In genomic region chr4:148558297-148559000, GRCm38 (mm10) we compare ENCODE assay signal across 7 mouse cellular contexts. TPM values are rescaled to one million over a fixed set of nuclear protein-coding genes. Genes with fewer than 3 reads are reported as not detected.
A peak's percentile ranks its signal among the peaks of the same experiment; 100 is the strongest.
DNase-seq lines count a peak whose midpoint lies in the region; ATAC-seq and TF ChIP-seq lines count a peak whose summit lies in the region.

TSS of gene Exosc10 (plus strand) at chr4:148558429.

- TF ChIP-seq CTCF in kidney, adult 2 months (conservative IDR thresholded peaks at IDR 0.05; ENCODE audit: insufficient read depth, insufficient read length, low read depth, low read length) = no peak
- TF ChIP-seq CTCF in spleen, adult 2 months (IDR thresholded peaks at IDR 0.05; ENCODE audit: extremely low read depth, insufficient read depth, insufficient read length, insufficient replicate concordance) = no peak

- peaks cover 62% of the 10 kb centered on the region for H3K36me3 ChIP-seq in embryonic facial prominence, embryonic 12.5 days
- peaks cover 2% of the 10 kb centered on the region; the same call in 1 of the 2 replicates for H3K36me3 ChIP-seq in kidney, adult 2 months (ENCODE audit: control insufficient read depth, insufficient read depth, low read length)
- H3K36me3 ChIP-seq in limb, embryonic 12.5 days = peaks cover 72% of the 10 kb centered on the region
- H3K36me3 ChIP-seq in midbrain, embryonic 15.5 days (replicated peaks) = peaks cover 59% of the 10 kb centered on the region
- peaks cover 25% of the 10 kb centered on the region for H3K36me3 ChIP-seq in spleen, adult 2 months (ENCODE audit: control insufficient read depth, insufficient read depth, low read length)

- peak within 1 kb of the TSS; percentile 64 for H3K4me2 ChIP-seq in embryonic facial prominence, embryonic 12.5 days (replicated peaks)
- peak within 1 kb of the TSS; percentile 68 for H3K4me2 ChIP-seq in limb, embryonic 12.5 days
- peak within 1 kb of the TSS; percentile 63 for H3K4me2 ChIP-seq in midbrain, embryonic 15.5 days

- whole genome bisulfite sequencing in embryonic facial prominence, embryonic 12.5 days = under 1% methylated on average over 63 of the region's 63 CpGs
- WGBS in kidney, adult 2 months = under 1% methylated on average over 63 of the region's 63 CpGs
- under 1% methylated on average over 63 of the region's 63 CpGs for WGBS in limb, embryonic 12.5 days
- WGBS in midbrain, embryonic 15.5 days = under 1% methylated on average over 58 of the region's 63 CpGs
- under 1% methylated on average over 63 of the region's 63 CpGs for WGBS in spleen, adult 2 months

- H3K4me1 ChIP-seq in embryonic facial prominence, embryonic 12.5 days = 0 out of 2 replicates have a peak, but pooled peaks cover 3% of the 10 kb centered on the region
- peaks cover 2% of the 10 kb centered on the region; the same call in 1 of the 2 replicates for H3K4me1 ChIP-seq in kidney, adult 2 months (ENCODE audit: control insufficient read depth, insufficient read depth, low read length)
- 0 out of 2 replicates have a peak, but pooled peaks cover 5% of the 10 kb centered on the region for H3K4me1 ChIP-seq in limb, embryonic 12.5 days (replicated peaks)
- H3K4me1 ChIP-seq in midbrain, embryonic 15.5 days = peaks cover 12% of the 10 kb centered on the region
- no peaks in the 10 kb centered on the region; the same call in 1 of the 2 replicates for H3K4me1 ChIP-seq in spleen, adult 2 months (ENCODE audit: control insufficient read depth, insufficient read depth, insufficient read length)

- H3K4me3 ChIP-seq in embryonic facial prominence, embryonic 12.5 days = peak within 1 kb of the TSS; percentile 80
- H3K4me3 ChIP-seq in kidney, adult 2 months (ENCODE audit: insufficient read depth, low read depth, low read length) = peak within 1 kb of the TSS; percentile 89
- H3K4me3 ChIP-seq in limb, embryonic 12.5 days (replicated peaks) = peak within 1 kb of the TSS; percentile 82
- peak within 1 kb of the TSS; percentile 97 for H3K4me3 ChIP-seq in midbrain, embryonic 15.5 days
- H3K4me3 ChIP-seq in spleen, adult 2 months (ENCODE audit: extremely low read depth, insufficient read depth, insufficient read length) = peak within 1 kb of the TSS; percentile 72

- H3K9ac ChIP-seq in embryonic facial prominence, embryonic 12.5 days = peak within 1 kb of the TSS; percentile 87
- peak within 1 kb of the TSS; percentile 95 for H3K9ac ChIP-seq in limb, embryonic 12.5 days (replicated peaks)
- peak within 1 kb of the TSS; percentile 98 for H3K9ac ChIP-seq in midbrain, embryonic 15.5 days

- ATAC-seq in embryonic facial prominence, embryonic 12.5 days (ENCODE audit: insufficient number of reproducible peaks, insufficient read depth, low FRiP score, low TSS enrichment) = peak; percentile 86
- ATAC-seq in limb, embryonic 12.5 days (ENCODE audit: insufficient number of reproducible peaks, insufficient read depth, low FRiP score, low TSS enrichment, low read depth) = peak; percentile 90
- peak; percentile 95 for ATAC-seq in midbrain, embryonic 15.5 days (replicated peaks)

- H3K9me3 ChIP-seq in embryonic facial prominence, embryonic 12.5 days = no peaks in the 10 kb centered on the region
- H3K9me3 ChIP-seq in limb, embryonic 12.5 days = no peaks in the 10 kb centered on the region
- H3K9me3 ChIP-seq in midbrain, embryonic 15.5 days = no peaks in the 10 kb centered on the region

- H3K27me3 ChIP-seq in embryonic facial prominence, embryonic 12.5 days = no peaks in the 10 kb centered on the region
- no peaks in the 10 kb centered on the region for H3K27me3 ChIP-seq in kidney, adult 2 months (replicated peaks; ENCODE audit: control insufficient read depth, insufficient read depth, low read length)
- H3K27me3 ChIP-seq in limb, embryonic 12.5 days = no peaks in the 10 kb centered on the region
- H3K27me3 ChIP-seq in midbrain, embryonic 15.5 days (replicated peaks) = no peaks in the 10 kb centered on the region
- no peaks in the 10 kb centered on the region for H3K27me3 ChIP-seq in spleen, adult 2 months (ENCODE audit: control insufficient read depth, insufficient read depth, low read length)

- TF ChIP-seq POLR2A in kidney, adult 2 months (IDR thresholded peaks at IDR 0.05; ENCODE audit: low read depth, low read length) = no peak
- peak; percentile 28 for TF ChIP-seq POLR2A in spleen, adult 2 months (IDR thresholded peaks at IDR 0.05; ENCODE audit: low read depth, low read length)

- peak; percentile 91 for DNase-seq in adrenal gland, postnatal 25 days
- peak; percentile 91 to 92 for DNase-seq in heart, adult 18-20 months
- peak; percentile 90 for DNase-seq in kidney, adult 2 months
- peak; percentile 82 to 83 for DNase-seq in spleen, adult 2 months (ENCODE audit: low read depth in 1 of 2, low spot score in 2 of 2)

- H3K27ac ChIP-seq in embryonic facial prominence, embryonic 12.5 days = peak within 1 kb of the TSS; percentile 94
- peak within 1 kb of the TSS; percentile 72 for H3K27ac ChIP-seq in kidney, adult 2 months (ENCODE audit: insufficient read depth, low read depth, low read length)
- H3K27ac ChIP-seq in limb, embryonic 12.5 days = peak within 1 kb of the TSS; percentile 95
- H3K27ac ChIP-seq in midbrain, embryonic 15.5 days = peak within 1 kb of the TSS; percentile 97
- peak within 1 kb of the TSS; percentile 98 for H3K27ac ChIP-seq in spleen, adult 2 months (ENCODE audit: insufficient read depth, low read length)

RNA-seq across cellular contexts. Expression of gene Exosc10, which starts in this region (rescaled TPM):
- 54.7 and 55.2 TPM in 2 replicates for total RNA-seq in adrenal gland, postnatal 25 days (2021)
- polyA plus RNA-seq in embryonic facial prominence, embryonic 12.5 days (2016; fragmentation: Nextera tagmentation; extraction: Ambion mirVana) = 106 and 109 TPM in 2 replicates
- total RNA-seq in heart, adult 18-20 months (2021) = 10 to 100 TPM; 33.7 to 39.3 TPM
- polyA plus RNA-seq in kidney, adult 2 months (2012; rRNA removed) = 21.8 TPM in 2 replicates
- 110 and 113 TPM in 2 replicates for polyA plus RNA-seq in limb, embryonic 12.5 days (2016; fragmentation: Nextera tagmentation; extraction: Ambion mirVana)
- 94.7 and 99.4 TPM in 2 replicates for polyA plus RNA-seq in midbrain, embryonic 15.5 days (2015; fragmentation: Nextera tagmentation; extraction: Ambion mirVana)
- polyA plus RNA-seq in spleen, adult 2 months (2012; rRNA removed) = 29.2 and 31.6 TPM in 2 replicates

Comparison
In these comparisons a context has a peak if more than half of its experiments do, and no peak if none do; other contexts are left out.
1. Peak in every context shown above with its lines: DNase-seq, ATAC-seq, H3K4me3 ChIP-seq and H3K27ac ChIP-seq.